Mouse (Mus musculus) ZHBTc4 (cell line): Measurements from ENCODE around the gene Kcnq1.

Experiments
- DNase-seq: peaks from one replicate; pipeline ENCODE4 v3.0.0-alpha.2; 2011; ENCODE audit warnings: low read depth, low spot score

Gene Kcnq1

DNA sequence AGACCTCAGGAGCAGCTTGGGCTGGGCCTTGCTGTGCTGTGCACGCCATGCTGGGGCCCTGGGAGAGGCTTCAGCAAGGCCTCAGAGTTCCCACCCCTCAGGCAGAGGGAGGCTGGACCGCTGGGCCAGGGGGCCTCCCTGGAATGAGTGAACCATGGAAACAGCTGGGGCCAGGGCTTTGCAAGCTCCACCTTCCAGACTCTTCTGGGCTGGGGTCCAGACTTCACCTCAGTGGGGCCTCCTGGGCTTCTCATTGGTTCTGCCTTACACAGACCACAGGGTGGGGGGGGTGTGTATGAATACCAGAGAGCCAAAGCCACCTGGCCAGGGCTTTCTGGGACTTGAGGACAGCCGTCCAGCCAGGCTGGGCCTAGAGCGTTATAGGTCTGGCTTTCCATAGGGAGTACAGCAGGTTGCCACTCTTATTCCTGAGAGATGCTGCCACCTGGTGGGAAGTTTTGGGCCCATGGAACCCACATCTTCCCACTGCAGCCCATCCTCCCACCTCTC, 19.0 kb upstream of the Kcnq1 start:
- DNase-seq = peak; percentile 76

DNA sequence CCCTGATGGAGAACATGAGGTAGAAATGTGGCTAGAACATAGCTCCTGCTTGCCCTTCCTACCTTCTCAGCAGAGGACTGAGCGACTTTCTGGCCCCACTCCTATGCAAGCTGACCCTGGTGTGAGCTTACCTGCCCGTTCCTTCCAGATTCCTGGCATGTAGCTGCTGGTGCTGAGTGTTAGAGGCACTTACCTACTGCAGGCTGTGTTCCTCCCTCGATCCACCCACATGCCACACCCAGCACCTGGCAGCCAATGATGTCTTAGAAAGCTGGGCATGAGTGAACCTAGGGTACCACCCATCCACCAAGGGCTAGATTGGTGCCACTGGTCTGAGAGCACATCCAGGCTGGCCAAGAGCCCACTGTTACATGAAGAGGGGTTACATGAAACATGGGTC, 12.3 kb upstream of the Kcnq1 start:
- DNase-seq = no peak

DNA sequence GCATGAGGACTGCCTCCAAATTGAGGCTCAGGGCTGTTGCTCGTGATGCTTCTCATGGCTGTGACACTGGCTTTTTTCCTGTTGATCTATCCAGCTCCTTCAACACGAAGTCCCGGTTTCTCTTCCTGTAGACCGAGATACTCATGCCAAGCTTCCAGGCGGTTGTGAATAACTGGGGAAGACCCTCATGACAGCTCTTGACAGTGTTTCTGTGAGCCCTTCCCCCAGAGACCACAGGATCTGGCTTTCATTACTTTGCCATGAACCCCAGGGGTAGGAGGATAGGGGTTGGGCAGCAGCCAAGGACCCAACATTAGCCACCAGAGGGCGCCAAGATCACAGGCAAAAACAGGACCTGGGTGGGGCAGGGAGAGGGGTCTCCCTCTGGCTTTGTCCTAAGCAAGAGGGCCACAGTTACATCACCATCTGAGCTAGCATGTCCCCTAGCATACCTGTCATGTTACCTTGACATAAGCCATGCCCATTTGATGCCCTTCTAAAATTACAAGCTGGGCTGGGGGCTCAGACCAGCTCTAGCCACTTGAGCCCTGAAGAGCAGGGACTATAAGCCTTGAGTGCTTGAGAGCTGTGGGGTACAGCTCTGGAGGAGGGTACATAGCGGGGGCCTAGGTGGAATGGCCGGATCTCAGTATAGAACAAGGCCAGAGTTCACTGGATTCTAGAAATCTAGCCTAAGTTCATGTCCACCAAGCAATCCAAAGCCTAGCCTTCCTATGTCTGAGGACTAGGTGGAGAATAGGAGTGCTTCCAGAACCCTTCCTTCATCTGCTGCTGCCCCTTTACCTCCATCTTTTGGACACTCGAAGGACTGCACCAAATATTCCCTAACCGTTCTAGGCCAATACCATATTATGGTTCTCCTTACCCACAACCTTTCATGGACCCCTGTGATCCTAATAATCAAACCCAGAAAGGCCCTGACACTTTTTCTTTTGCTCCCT, 11.3 kb upstream of the Kcnq1 start, which contains the start of gene Trpm5:
TSS of gene Trpm5 (minus strand) at position 51 of the 962 bp plus-strand sequence.
- DNase-seq = peak; percentile 63

DNA sequence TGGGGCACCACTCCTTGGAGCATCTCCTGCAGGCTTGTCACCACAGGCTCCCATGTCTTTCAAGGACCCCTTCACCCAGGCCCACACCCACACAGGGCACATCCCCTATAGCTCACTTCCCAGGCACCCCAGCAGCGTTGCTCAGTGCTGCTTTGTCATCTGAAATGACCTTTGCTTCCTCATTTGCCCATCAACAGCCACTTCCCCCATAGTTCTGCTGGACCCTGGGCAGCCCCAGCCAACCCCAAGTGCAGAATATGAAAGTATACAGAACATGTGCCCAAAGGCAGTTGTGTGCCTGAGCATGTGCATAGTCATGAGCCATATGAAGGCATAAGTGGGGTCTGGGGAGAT, 10.6 kb upstream of the Kcnq1 start:
- DNase-seq = no peak

DNA sequence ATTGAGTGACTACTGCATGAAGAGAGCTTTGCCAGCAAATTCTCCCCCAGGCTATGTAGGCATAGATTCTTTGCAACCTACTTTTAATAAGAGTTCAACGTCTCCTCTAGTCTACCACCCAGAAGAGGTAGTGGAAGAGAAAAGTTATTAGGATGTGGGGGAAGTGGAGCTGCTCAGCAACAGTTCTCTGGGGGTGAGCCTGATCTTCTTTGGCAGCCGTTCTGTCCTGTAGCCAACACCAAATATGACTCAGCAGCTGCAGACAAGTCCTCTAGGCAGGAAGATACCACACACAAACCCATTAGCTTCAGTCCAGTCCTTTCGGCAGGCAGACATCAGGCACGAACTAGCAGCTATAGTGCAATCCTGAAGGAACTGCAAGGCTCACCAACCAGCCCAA, 5.4 kb upstream of the Kcnq1 start:
- DNase-seq = no peak

DNA sequence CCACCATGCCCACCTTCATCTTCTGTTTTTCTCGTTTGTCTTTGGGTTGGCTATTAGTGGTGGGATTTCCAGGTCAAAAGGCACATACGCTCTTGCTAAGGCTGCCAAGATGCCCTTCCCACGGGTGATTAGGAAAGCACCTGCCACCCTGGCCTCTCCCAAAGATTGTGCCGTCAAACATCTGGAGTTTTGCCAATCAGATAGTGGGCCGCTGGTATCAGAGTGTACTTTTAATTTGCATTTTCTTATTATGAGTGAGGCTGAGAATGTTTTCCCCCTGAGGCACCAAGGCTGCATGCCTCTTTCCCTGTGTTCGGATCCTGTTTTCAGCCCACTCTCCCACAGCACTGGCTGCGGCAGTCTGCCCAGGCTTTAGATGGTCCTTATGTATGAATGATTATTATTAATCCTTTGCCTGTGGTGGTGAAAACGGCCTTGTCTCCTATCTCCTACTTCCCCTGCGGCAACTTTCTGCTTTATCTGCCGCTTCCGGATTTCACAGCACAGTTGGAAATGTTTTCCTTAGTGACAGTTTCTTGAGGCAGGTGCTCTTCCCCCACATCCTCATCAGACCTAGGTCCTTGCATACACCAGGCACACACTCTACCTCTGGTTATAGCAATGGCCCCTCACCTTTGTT, 784 bp upstream of the Kcnq1 start:
- no peak for DNase-seq

DNA sequence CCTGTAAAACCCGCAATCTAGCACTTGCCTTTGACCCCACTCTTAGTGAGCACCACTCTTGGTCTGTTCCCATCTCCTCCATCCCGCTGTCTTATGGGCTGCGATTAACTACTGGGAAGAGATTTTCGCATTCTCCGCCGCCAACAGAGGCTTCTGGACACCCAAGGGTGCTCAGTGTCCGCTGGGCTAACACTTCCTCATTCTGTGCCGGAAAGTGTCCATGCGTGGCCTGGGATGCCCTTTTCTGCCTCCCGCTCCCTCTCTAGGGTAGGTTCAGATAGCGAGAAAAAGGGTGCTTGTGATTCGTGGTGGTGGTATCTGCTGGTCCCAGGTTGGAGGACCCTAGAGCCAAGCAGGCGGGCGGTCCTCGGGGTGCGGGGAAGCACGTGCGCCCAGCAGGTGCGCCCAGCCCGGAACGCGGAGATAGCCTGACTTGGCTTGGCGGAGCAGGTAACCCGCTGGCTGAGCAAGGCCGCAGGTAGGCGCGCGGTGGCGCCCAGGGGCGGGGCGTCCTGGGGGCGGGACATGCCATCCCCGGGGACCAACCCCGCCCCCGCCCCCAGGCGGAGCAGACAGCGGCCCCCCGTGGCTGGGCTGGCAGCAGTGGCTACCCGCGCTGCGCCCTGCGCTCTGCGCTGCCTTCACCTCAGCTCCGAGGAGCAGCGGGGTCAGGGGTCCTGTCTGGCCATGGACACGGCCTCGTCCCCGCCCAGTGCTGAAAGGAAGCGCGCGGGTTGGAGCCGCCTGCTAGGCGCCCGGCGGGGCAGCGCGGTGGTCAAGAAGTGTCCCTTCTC, 707 bp downstream of the Kcnq1 start:
- peak; percentile 74 for DNase-seq

DNA sequence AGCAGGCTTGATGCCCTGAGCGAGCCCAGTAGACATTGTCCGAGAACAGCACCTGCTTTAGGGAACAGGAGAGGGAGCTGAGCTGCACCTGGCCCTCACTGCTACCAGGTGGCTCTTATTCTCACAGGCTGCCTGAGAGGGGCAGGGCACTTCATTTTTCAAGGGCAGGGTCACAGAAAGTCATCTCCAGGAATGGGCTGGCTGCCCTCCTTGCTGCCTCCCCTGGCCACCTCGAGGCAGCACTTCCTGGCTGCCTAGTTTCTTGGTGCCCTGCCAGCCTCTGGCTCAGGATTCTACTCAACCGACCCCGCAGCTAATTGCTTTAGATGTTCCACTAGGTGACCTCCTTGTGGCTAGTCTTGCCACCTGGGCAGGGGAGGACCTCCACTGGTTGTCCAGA, 2.0 kb downstream of the Kcnq1 start:
- DNase-seq = no peak

DNA sequence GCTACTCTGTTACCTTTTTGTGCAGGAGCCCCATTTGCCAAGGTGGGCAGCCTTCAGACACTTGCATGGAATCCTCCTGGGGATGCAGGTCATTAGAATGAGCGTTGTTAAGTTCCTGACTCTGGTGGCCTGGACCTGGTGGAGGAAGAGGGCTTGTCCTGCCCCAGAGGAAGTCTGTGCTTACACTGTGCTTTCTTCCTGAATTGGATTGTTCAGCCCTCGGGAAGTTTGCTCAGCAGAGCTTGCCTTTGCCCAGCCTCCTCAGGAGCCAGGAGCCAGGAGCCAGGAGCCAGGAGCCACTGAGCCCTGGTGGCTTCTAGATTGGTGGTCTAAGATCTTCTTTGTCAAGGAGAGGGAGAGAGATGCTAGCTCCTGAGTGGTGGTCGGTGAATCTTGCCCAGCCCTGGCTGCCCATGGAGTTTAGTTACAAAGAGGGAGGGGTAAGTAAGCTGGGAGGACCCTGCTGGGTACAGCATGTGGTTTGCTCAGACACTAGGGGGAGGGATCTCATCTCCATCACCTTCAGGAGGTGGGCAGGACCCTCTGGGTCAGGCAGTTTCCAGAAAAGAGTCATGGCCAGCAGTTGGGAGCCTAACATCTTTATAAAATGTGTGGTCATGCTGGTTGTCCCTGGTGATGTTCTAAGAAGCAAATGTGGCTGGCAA, 3.0 kb downstream of the Kcnq1 start:
- no peak for DNase-seq

DNA sequence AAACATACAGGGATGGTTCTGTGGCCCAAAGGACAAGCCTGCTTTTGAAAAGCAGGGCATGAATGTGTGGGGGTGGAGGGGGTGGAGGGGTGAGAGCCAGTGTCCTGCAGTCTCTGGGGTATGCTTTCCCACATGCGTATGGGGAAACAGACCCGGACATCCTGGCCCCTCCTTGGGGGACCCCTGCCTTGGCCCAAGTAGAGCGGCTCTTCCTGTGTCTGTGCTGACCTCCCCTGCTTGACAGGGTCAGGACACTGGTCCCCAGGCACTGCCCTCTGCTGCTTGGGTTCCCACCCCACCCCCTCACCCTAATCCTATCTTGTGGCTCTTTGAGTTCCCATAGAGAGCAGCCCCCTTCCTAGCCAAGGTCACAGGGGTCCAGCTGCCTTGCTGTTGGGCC, 3.5 kb downstream of the Kcnq1 start:
- DNase-seq = no peak

DNA sequence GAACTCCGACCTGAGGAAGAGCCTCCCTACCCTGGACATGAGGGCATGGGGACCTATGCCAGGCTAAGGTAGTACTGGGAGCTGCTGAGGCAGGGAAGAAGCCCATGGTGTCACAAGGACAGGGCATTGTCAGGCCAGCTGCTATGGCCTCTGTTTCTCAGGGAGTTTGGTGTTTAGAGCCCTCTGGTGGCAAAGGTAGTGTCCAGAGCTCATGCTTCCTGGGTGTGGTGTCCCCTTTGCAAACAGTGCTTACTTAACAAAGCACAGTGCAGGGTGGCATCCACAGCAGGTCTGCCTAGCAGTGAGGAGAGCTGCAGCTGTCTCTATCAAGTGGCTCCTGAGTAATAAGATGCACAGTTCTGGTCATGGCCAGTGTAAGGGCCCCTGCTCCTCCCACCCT, 4.6 kb downstream of the Kcnq1 start:
- no peak for DNase-seq

DNA sequence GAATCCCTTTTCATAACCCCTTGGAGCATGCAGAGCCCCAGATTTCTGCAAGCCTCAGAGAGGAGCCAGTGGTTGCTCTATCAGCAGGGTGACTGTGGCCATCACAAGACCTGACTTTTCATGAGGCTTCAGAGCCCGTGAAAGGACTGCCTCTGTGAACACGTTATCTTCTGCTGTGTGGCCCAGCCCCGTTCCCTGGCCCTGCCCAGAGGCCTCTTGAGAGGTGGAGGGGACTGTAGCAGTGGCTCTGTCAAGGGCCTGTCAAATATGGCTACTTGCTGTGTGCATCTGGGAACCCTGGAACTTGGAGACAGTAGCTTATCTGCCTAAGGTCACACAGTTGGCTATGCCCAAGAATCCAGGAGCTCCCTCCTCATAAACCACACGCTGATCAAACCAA, 5.6 kb downstream of the Kcnq1 start:
- DNase-seq = no peak

DNA sequence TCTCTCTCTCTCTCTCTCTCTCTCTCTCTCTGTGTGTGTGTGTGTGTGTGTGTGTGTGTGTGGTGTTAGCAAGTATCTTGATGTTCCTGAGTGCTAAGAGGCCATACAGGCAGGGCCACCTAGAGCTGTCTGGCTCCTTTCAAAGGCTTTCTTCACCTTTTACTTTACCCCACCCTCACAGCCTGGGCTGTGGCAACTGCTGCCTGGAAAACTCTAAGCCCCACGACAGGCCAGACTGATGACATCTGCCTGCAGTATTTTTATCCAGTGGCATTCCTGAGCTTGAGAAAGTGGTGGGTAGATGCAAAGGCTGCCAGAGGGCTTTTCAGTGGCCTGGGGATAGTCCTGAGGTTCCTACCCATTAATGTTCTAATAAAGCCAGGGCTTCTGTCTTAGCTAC, 6.2 kb downstream of the Kcnq1 start:
- no peak for DNase-seq

DNA sequence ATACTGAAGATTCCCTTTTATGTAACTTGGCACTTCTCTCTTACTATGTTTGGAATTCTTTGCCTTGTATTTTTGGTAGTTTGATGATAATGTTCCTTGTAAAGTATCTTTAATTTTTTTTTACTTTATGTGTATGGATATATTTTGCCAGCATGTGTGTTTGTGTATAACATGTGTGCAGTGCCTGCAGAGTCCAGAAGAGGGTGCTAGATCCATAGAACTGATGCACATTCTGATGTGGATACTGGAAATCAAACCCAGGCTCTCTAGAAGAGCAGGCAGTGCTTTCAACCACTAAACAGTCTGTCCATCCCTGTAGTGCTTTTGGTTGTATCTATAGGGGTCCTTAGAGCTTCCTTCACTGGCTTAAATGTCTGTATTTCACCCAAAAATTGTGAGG, 8.6 kb downstream of the Kcnq1 start:
- DNase-seq = peak; percentile 73

DNA sequence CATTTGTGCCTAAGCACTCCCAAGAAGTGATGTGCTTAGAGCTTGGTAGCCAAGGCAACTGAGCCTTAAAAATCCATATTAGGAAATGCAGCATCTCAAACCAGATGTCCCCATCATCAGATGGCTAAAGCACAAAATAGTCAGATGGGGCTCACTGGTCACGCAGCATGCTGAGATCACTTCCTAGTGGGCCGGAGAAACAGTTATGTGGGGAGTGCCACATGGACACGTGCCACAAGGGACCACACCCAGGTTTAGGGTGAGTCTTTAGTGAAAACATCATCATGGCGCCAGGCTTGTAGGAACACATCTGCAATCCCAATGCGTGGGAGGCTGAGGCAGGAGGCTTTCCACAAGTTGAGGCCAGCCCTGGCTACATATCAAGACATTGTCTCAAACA, 10.4 kb downstream of the Kcnq1 start:
- DNase-seq = peak; percentile 58

DNA sequence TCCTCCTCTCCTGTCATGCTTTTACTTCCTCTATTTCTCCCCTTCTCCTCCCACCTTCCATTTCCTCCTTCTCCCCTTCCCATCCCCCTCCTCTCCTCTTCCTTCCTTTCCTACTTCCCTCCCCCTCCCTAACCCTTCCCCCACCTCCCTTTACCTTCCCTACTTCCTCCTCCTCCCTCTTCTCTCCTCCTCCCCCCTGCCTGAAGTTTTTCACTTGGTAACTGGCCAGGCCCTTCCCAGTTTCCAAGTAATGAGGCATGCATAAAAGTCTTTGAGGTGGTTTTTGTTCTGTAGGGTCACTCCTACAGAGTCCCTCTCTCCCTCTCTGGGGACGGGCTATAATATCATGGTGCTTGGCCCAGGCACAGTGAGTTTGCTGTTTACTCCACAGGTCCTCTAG, 13.2 kb downstream of the Kcnq1 start:
- peak; percentile 75 for DNase-seq

DNA sequence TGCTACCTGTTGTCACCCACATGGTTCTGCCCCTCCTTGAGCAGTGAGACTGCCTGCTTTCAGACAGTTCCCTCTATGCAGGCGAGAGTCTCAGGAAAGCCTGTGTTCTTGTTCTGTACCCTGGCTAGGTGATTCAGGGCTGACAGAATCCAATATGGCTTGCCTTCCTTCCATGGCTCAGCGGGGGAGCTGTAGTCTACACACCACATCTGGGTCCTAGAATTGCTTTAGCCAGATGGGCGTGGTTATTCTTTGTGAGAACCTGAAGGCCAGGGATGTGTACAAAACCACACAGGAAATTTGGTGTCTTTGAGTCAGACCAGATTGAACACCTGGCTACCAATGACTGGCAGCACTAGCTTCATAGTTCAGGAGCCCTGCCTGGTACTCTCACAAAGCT, 13.7 kb downstream of the Kcnq1 start:
- DNase-seq = peak; percentile 91

DNA sequence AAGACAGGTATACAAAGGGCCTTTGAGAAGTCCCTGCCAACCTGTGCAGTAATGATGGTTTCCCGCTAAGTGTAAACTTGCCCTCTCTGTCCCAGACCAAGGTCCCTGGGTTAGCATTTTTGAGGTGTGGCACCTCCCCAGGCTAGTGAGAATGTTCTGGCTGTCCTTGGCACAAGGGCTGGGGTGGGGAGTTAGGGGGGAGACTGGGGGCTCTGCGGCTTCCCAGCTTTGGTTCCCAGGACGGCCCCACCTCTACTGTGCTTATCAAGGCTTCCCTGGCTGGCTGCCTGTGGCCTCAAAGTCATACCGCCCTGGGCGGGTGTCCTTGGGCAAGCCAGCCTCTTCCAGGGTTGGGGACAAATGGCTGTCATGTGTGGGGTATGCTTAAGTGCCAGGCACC, 16.0 kb downstream of the Kcnq1 start:
- DNase-seq = peak; percentile 49

DNA sequence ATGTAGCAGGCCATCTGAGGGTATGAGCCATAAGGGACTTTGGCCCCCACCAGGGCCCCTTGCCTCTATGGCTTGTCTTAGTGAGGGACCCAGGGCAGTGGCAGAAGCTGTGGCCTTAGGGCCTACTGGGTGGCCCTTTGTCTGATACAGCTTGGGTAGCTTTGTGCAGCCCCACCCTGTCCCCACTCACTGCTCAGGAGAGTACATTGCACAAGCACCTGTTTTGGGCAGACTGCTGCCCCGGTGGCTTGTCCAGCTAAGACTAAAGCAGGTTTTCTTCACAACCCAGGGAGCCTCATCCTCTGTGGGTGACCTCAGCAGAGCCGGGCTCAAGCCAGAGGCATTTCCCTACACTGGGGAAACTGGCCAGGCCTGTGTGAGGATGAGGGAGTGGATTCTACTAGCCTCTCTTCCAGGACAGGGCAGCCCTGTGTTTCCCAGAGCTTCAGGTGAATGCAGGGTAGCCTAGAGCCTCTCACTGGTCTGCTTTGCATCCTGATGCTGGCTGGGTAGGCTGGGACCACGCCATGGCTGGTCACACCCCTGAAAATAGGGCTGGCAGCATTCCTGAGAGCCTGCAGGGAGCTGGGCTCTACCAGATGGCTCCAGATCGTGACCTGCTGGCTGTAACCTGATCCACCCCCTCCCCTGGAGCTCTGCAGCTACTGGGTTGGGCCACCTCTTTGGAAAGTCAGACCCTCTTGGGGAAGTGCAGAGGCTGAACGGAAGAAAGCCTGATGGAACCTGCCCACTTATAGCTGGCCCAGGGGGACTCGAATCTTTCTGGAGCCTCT, 17.9 kb downstream of the Kcnq1 start:
- peak; percentile 97 for DNase-seq

DNA sequence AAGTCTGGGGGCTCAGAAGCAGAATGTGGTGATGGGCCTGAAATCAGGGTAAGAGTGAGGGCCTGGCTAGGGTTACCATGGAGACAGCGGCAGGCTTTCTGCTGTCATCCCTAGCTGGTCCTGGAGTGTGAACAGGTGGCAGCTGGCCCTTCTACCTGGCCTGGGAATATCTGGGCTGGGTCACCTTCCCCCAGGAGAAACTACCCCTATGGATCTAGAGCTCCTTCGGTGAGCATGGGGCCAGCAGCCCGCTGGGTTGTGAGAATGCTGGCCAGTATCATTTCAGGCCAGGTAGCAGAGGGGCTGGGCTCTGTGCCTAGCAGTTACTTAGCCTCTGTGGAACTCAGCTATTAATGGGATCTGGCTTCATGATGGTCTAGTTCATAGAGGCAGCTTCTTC, 18.7 kb downstream of the Kcnq1 start:
- peak; percentile 28 for DNase-seq

DNA sequence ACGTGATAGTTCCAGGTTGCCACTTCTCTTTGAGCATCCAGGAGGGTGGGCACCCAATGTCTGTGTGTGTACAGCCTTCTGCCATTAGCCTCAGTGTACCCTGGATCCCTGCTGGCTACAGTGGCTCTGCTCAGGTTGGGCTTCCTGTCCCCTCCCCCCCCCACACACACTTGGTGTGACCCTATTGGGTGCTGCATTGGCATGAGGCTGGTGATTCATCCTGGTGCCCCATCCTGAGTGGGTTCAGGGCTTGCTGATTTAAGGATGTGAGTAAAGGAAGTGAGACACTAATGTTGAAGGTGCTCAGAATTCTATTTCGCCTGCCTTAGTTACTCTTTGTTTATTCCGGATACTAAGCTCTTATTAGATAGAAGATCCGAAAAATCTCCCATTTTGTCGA, 26.7 kb downstream of the Kcnq1 start:
- no peak for DNase-seq
